Mouse (Mus musculus) kidney, adult 9 months (tissue): ENCODE measurements at regions not wholly inside any gene's neighbourhood (a gene's known extent, or its start where the extent isn't known, plus 50 kb on each side); places are given as distances from the start of the nearest gene placed in this dataset.

Experiments used
- DNase-seq: peaks from one replicate; pipeline ENCODE4 v3.0.0; 2022

DNA sequence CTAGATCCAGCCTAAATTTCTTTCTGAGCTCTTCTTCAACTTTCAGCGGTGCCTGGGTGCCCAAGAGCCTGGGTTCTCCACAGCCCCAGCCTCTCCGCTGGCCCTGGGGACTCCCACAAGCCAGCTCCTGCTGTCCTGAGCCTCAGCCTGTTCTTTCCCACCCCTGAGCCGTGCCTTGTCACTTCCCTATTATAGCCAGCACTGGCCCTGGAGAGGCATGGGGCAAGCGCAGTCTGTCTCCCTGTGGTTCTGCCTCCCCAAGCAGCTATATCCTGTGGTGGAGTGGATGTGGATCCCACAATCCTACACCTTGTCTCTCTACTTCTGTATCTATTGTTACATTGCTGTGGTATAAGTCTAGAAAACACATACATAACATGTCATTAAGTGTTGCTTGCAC, 128.6 kb upstream of the Hgf start:
- DNase-seq: no peak

DNA sequence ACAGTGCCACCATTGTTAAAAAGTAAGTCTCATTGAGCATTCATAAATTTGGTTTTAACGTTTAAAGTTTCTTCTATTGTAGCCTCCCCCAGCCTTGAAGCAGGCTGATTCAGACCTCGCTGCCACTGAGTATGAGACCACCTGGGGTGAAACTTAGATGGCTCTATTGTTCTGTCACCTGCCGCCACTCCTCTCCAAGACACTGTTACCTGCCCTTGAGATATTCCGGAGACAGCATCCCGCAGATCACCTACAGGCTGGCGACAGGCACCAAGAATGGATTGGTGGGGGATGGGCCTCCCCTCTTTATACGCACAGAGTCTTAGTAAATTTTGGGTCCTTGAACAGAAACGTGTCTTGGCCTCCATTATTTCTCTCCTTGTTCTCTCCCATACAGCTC, 128.0 kb upstream of the Hgf start:
- DNase-seq: no peak

DNA sequence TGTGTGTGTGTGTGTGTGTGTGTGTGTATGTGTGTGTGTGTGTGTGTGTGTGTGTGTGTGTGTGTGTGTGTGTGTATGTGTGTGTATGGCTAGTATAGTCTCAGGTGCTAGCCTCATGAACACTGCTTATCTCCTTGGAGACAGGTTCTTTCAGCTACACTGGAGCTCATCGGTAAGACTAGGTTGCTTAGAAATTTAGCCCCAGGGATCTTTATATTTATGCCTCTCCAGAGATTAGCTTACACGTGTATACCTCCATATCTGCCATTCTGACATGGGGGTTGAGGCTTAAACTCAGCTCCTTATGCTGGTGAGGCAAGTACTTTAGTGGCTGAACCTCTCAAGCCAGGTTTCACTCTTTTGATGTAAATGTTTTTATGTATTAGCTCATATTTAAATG, 127.0 kb upstream of the Hgf start:
- DNase-seq: no peak

DNA sequence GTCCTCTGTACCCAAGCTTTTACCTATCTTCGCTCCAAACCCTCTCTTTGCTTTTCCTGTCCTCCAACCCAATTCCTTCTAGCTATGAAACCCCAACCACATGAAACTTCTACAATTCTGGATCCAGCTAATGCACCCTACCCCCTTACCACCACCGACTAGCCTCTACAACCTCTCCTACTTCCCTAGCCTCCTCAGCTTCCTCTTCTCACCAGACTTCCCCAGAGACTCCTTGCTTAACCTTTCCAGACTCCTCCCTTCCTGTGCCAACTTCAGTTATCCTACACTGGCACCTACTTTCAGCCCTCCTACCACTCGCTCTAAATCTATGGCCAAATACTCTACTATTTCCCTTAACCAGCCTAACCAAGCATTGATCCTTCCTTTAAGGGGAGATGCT, 118.7 kb upstream of the Hgf start:
- DNase-seq: no peak

DNA sequence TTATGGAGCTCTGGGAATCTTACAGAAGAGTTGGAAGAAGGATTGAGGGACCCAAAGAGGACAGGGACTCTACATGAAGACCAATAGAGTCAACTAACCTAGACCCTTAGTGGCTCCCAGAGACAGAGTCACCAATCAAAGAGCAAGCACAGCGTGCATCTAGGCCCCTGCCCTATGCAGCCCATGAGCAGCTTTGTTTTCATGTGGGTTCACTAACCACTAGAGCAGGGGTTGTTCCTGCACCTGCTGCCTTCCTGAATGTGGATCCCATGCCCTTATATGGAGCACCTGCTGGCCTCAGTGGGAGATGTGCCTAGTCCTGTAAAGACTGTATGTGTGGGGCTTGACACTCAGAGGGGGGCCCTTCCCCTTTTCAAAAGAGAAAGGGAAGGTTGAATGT, 108.2 kb upstream of the Hgf start:
- no peak for DNase-seq

DNA sequence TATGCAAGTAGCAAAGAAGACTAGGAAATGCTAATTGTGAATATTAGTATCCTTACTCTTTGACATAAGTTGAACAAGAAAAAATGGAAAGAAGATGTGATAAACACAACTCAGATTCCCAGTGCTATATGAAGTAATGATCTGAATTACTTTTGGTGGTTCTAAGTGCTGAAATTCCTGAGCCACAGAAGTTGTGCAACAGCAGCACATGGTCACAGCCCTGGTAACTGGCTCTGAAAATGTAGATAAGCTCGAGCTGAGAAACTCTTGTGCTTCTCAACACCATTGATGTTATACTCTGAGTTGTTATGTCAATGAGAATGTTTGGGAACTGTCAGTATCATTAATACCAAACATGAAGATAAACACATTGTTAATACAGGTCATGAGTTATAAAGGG, 106.3 kb upstream of the Hgf start:
- no peak for DNase-seq

DNA sequence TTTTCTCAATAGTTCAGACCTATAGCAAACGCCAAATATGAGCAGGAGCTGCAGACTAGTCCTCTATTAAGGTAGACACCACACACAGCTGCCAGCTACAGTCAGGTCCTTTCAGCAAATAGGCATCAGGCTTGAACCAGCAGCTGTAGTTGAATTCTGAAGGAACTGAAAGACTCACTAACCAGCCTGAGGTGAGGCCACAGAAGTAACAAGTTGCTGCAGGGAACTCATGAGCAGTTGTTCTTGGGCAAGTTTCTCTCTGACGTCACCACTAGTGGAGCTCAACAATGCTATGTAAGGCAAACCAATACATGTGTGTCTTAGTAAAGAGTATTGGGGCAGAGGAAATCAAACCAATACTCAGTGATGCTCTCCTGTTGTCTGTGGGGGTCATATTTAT, 91.5 kb upstream of the Hgf start:
- no peak for DNase-seq

DNA sequence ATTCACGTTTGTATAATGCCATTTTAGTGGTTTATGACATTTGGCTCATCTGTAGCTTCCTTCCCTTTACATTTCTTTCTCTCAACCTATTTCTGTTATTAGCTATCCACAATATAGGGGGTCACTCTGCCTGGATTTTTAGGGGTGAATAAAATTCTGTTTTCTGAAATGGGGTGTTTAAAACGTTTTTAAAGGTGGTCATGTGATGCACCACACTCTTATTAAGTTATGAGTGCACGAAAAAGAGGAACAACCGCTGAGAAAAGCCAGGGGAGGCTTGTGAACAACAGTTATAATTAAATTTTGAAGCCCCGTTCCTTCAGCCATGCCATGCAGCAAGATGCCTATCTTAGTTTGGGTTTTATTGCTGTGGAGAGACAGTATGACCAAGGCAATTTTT, 87.0 kb upstream of the Hgf start:
- no peak for DNase-seq

DNA sequence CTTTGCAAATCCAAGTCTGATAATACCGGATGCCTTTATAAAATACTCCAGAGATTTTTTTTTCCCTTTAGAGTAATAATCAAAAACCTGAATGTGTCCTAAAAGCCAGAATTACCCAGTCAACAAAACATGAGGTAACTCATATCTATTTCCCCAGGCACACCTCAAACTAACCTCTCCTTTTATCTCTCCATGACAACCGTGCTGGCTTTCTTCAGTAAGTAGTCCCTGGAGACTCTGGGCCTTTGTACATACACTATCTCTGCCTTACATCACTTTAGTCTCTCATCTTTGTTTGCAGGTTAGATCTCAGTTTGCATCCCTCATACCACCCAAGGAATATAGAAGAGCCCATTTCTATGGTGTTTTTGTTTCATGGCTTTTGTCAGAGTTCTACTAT, 84.7 kb upstream of the Hgf start:
- no peak for DNase-seq

DNA sequence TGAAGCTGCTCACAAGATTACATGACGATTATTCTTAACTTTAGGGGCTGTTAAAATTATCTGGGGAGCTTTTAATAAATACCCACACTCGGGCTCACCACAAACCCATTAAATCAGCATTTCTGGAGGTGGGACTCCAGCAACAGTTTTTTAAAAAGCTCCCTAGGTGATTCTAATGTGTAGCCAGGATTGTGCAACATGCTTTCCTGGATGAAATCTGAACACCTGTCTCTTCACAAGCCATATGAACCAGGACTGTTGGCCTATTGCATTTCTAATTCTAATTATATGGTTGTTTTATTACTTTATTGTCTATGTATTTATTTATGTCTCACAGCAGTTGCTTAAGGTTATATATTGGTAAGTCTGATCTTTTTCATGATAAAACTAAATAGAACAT, 84.1 kb upstream of the Hgf start:
- DNase-seq: no peak

DNA sequence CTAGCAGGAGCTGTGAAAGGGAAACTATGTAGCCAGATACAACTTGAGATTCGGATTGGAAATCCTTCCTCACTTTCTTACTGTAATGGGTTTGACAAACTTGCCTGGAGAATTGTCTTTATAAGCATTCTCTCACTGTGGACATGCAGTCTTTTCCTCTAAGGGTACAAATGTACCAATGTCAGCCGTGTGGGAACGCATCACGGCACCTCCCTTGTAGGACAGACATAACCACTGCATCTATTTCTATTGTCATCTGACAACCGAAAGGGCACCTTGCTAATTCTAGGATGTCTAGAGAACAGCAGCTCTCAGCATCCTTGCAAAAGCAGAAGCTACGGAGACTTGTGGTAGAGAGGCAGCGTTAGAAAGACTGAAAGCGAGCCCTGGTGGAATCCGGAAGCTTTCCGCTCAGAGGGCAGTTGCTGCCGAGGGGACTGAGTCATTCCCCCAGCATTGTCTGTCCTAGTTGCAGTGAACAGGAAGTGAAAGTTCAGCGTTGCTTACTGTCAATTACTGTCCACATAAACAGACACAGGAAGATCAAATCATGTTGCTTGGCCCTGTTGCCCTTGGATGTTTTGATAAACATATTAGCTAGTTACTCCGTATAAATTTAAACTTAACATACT, 83.5 kb upstream of the Hgf start:
- peak; percentile 56 for DNase-seq

DNA sequence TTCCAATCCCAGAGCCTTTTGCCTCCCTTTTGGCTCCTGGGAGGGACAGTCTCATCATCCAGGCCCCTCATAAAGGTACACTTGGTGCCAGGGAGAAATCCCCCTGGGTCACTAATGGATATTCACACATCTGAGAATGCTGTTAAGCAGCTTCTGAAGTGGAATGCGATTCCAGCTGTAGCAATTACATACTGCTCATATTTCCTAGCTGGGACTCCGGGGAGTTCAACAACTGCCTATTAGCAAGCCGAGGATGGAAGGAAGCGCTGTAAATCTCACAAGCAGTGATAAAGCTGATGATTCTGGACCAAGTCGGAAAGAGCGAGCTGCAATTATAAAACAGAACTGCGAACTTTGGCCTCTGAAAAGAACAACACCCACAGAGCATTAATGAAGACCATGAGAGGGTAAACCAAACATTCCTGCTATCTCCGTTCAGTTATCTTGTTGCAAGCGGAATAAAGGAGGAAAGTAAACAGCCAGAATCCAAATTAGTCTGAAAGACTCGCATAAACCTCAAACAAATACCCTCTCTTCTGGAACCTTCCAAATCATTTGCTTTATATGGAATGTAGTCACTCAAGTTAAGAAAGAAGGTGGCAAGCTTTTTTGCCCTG, 82.8 kb upstream of the Hgf start:
- peak; percentile 43 for DNase-seq

DNA sequence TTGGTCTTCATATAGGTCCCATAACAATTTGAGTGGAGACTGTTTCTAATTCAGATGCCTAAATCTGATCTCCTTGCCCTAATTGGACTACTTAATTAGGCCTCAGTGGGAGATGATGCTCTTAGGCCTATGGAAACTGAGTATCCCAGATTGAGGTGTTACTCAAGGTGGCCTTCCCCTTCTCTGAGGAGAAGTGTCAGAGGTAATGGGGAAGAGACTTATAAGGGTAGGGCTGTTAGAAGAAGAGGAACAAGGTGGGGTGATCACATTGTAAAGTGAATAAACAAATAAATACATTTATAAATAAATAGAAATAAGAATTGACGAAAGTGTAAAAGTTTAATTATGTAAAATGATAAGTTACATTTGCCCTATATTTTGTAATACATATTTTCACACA, 65.3 kb upstream of the Hgf start:
- DNase-seq: no peak

DNA sequence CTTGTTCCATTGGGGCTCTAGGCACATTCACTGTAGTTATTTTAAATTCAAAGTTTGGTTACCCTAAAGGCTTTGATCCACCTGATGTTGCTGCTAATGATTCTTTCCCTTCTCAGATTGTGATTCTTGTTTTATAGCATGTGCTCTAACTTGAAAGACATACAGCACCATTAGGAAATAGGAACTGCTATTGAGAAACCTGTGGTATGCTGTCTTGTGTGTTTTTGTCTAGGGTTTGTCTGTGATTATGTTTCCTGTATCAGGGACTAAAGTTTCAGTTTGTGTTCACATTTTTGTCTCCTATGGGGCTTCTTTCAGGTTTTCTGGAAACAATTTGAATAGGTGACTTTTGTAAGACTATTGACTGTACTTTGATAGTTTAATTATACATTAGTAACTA, 63.5 kb upstream of the Hgf start:
- no peak for DNase-seq

DNA sequence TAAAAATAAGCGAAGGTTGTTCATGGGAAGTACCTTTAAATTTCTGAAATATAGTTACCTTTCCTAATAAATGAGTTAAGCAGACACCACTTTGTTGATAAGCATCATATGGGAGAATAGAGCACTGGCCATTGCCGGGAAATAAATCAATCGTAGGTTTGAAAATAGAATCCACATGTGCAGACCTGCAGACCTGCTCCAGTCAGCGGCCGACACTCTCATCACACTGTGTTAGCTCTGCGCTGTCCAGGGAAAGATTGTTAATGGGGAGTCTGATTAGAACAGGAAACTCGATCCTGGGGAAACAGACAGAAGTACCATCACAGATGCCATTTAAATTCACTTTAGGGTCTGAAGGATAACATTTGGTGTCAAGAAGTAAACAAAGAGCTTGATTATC, 53.4 kb upstream of the Hgf start:
- DNase-seq: no peak
